Mouse (Mus musculus) spleen, adult 12 weeks (tissue): ENCODE data around the gene Pef1.
A peak's percentile ranks its signal among the peaks of the same experiment; 100 is the strongest.

Experiments
- DNase-seq: peaks from one replicate; pipeline ENCODE4 v3.0.0; 2022; ENCODE audit warnings: low spot score

Gene Pef1

GRCm38 (mm10) chr4:130139214-130139492 is 36.8 kb downstream of the Pef1 start, which contains the start of gene Hcrtr1:
Gene Hcrtr1 (minus strand): TSS chr4:130139359.
- no peak for DNase-seq

GRCm38 (mm10) chr4:130140992-130141402 is 38.6 kb downstream of the Pef1 start:
- no peak for DNase-seq

GRCm38 (mm10) chr4:130141786-130142185 is 39.4 kb downstream of the Pef1 start:
- DNase-seq = no peak

- DNase-seq = no peak
These were observed 46.0 kb downstream of the Pef1 start for GRCm38 (mm10) chr4:130148405-130148804.

GRCm38 (mm10) chr4:130154250-130154649 is 51.9 kb downstream of the Pef1 start:
- DNase-seq = no peak

- no peak for DNase-seq
These were observed 54.5 kb downstream of the Pef1 start for GRCm38 (mm10) chr4:130156812-130157371.

- no peak for DNase-seq
These were observed 59.0 kb downstream of the Pef1 start for GRCm38 (mm10) chr4:130161349-130161748.

GRCm38 (mm10) chr4:130163391-130163861 is 61.1 kb downstream of the Pef1 start:
- DNase-seq = no peak

GRCm38 (mm10) chr4:130164121-130164520 is 61.8 kb downstream of the Pef1 start:
- no peak for DNase-seq

- no peak for DNase-seq
These were observed 63.7 kb downstream of the Pef1 start for GRCm38 (mm10) chr4:130166061-130166460.

GRCm38 (mm10) chr4:130166592-130166991 is 64.2 kb downstream of the Pef1 start:
- DNase-seq = no peak

- no peak for DNase-seq
These were observed 65.0 kb downstream of the Pef1 start for GRCm38 (mm10) chr4:130167321-130167720.

- DNase-seq = no peak
These were observed 65.5 kb downstream of the Pef1 start for GRCm38 (mm10) chr4:130167814-130168213.

GRCm38 (mm10) chr4:130168280-130169183 is 66.2 kb downstream of the Pef1 start:
- no peak for DNase-seq

- DNase-seq = no peak
These were observed 67.1 kb downstream of the Pef1 start for GRCm38 (mm10) chr4:130169411-130169971.

GRCm38 (mm10) chr4:130170362-130170761 is 68.0 kb downstream of the Pef1 start:
- no peak for DNase-seq

GRCm38 (mm10) chr4:130171951-130172765 is 69.8 kb downstream of the Pef1 start:
- no peak for DNase-seq

GRCm38 (mm10) chr4:130173060-130173822 is 70.9 kb downstream of the Pef1 start:
- peak; percentile 61 for DNase-seq

- DNase-seq = no peak
These were observed 71.6 kb downstream of the Pef1 start for GRCm38 (mm10) chr4:130173911-130174311.

GRCm38 (mm10) chr4:130174335-130175031 is 72.1 kb downstream of the Pef1 start:
- DNase-seq = peak; percentile 68
